Mouse (Mus musculus) lung, postnatal 36 days (tissue): ENCODE data around the gene Rtp2.

Source experiments
- DNase-seq: peaks from one replicate; pipeline ENCODE4 v3.0.0; 2022; ENCODE audit warnings: mixed read lengths

Rtp2 gene

DNA sequence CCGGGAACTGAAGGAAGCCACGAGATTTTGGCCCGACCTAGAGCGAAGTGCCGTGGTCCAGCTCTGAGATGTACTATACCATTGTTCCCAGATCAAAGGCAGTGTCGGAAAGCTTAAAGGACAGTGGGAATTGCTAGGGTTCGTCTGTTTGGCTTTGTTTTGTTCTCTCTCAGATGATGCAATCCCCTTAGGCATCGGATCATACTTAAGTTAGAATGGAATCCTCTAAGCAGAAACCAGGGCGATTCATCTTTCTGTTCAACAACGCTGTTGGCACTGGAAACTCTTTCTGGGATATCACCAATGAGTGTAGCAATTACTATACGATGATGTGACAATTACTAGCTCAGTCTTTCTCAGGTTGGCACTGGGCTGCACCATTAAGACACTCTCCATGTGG lies at the start of gene Rtp2:
Gene Rtp2 (minus strand): TSS at position 101 of the 400 bp plus-strand sequence.
- DNase-seq = no peak

GRCm38 (mm10) chr16:23980991-23981720 lies 49.0 kb upstream of the Rtp2 start:
- DNase-seq = peak; percentile 54

DNA sequence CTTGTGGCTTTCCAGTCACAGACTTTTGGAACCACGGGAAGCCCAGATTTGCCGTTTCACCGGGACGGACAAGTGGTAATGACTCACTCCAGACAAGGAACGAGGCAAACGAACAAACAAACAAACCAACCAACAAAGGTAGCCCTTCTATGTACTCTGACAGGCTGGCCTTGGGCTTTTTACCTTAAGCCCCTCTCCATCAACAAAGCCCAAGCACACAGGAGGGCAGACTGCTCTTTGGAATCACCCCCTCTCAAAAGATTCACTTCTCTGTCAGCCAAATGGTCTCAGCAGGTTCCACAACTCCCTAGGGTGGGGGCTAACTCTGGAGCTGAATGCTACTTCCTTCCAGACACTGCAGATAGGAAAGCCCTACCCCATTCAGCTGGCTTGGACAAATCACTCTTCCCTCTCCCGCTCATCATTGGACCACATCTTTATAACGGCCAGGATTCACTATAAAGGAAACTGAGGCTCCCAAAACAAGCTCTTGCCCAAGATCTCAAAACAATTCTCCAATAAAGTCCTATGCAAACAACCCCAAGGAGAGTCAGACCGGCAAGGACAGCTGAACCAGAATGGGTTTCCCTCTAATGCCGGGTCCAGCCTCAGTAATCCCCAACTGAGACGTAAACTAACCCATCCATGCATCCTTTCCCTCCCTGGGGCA lies 48.1 kb upstream of the Rtp2 start:
- no peak for DNase-seq

DNA sequence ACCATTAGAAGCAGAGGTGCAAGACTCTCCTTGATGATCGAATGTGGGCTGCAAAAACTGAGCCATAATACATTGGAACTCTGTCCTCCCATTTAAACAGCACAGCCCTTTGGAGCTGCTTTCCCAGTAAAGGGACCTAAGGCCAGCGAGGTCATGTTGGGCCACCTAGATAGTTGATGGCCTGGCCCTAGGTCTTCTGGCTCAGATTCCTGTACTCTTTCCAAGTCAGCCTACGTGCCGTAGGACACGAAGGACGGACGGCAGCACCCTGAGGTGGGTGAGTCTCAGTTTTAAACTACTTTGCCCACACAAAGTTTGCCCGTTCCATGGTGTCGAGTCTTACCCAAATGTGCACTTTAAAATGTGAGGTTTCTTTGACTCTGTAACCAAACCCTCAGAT lies 47.3 kb upstream of the Rtp2 start:
- DNase-seq = no peak

GRCm38 (mm10) chr16:23978495-23978894 lies 46.3 kb upstream of the Rtp2 start:
- no peak for DNase-seq

- peak; percentile 90 for DNase-seq
Measured at GRCm38 (mm10) chr16:23977732-23978131, 45.5 kb upstream of the Rtp2 start.

- DNase-seq = peak; percentile 38
Measured at GRCm38 (mm10) chr16:23976196-23976595, 44.0 kb upstream of the Rtp2 start.

GRCm38 (mm10) chr16:23973635-23974367 lies 41.6 kb upstream of the Rtp2 start:
- DNase-seq = no peak

- DNase-seq = no peak
Measured at GRCm38 (mm10) chr16:23972901-23973300, 40.7 kb upstream of the Rtp2 start.

- no peak for DNase-seq
Measured at GRCm38 (mm10) chr16:23972126-23972740, 40.0 kb upstream of the Rtp2 start.

GRCm38 (mm10) chr16:23969919-23970318 lies 37.7 kb upstream of the Rtp2 start:
- no peak for DNase-seq

DNA sequence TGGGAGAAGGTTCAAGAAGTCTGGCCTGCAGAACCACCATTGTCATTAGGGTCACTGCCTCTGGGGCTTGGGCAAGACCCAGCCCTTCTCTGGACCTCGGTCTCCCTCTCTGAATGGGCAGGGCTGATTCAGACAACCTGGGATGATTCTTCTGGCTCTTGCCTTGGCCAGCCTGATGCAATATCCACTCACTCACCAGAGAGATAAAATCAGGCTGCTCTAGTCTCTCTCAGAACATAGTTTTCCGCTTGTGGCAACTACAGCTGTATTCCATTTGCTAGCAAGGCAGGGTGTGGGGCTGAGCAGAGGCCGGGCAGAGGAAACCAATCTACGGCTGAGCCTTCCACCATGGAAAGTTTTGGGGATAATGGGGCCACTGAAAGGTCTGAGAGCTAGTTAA lies 36.7 kb upstream of the Rtp2 start:
- no peak for DNase-seq

GRCm38 (mm10) chr16:23967301-23967700 lies 35.1 kb upstream of the Rtp2 start:
- DNase-seq = peak; percentile 75

DNA sequence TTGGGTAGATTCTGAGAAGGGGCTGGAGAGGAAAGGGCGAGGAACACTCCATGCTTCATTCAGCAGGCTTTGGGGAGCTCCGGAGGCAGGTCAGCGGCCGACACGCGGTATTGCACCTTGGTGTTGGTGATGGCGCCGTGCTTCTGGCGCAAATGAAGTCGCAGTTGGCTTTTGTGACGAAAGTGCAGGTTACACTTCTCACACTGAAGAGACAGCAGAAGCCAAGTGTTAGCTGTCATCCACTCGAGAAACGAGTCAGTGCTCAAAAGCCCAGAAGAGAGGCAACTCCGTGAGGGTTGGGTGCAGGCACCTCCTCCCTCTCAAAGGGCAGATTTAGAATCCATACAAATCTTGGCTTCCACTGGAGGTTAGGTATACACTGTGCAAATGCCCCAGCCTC lies 33.9 kb upstream of the Rtp2 start:
- DNase-seq = no peak

DNA sequence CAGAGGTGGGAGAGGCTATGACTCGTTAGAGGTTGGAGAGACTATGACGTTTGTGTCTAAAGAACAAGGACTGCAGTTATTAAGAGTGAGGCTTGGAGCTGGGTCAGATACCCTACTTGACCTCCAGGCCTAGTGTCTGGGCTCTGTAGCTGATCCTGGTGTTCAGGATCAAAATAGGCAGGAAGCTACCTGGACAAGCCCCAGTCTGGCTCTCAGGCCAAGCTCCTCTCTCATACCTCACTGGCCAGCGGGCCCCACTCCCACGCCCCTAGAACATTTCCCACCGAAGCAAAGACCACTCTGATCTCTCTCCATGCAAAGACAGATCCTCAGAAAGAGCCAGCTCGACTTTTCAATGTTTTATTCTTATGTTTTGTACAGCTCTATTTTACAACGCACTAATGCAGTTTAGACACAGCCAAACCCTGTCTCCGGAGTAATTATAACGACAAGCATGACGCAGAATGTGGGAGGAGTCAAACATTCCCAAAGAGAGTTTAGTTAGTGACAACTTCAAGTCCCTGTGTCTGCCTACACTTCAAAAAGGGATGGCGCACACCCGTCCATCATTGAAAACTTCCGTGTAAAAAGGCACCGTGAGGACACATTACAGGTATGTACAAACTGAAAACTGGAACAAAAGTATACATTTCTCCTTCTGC lies 32.6 kb upstream of the Rtp2 start:
- no peak for DNase-seq

GRCm38 (mm10) chr16:23963896-23964668 lies 31.9 kb upstream of the Rtp2 start:
- no peak for DNase-seq

DNA sequence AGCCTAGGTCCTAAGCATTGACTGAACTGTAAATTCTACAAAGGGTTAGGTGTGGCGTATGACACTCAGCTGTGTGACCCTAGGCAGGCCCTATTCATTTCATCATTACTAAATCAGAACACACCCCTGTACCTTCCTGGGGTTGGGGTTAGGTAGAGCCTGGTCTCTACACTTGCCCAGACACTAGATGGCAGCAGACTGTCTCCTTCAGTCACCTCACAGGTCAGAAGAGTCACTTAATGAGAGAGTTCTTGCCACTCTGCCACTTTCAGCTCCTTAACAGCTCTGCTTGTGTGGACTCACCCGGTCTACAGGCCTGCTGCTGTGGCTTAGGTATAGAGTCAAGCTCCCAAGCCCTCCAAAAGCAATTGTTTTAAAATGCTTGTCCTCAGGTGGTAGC lies 30.2 kb upstream of the Rtp2 start:
- DNase-seq = peak; percentile 80

DNA sequence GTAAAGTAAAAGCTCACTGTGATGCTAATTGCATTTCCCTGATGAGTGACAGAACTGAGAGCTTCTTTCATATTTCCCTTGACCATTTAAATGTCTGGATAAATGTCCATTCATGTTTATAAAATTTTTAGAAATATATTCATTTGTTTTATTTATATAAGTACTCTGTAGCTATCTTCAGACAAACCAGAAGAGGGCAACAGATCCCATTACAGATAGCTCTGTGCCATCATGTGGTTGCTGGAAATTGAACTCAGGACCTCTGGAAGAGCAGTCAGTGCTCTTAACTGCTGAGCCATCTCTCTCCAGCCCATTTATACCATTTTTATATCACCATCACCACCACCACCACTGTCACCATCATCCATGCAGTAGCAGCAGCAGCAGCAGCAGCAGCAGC lies 26.7 kb upstream of the Rtp2 start:
- DNase-seq = no peak

GRCm38 (mm10) chr16:23953959-23954260 lies 21.7 kb upstream of the Rtp2 start:
- no peak for DNase-seq

- peak; percentile 81 for DNase-seq
Measured at GRCm38 (mm10) chr16:23953189-23953958, 21.2 kb upstream of the Rtp2 start.

- DNase-seq = no peak
Measured at GRCm38 (mm10) chr16:23952101-23952727, 20.0 kb upstream of the Rtp2 start.
